Mouse (Mus musculus) ES-Bruce4 (cell line): ENCODE measurements around the gene Ddx3x. TPM values are rescaled to one million over a fixed set of nuclear protein-coding genes. Genes with fewer than 3 reads are reported as not detected.
A peak's percentile ranks its signal among the peaks of the same experiment; 100 is the strongest.

Experiments
- H3K27ac ChIP-seq: 2 replicates; pipeline ENCODE4 v1.5.1; 2012; ENCODE audit warnings: low read length, inconsistent platforms; ENCODE audit not compliant: insufficient read depth
- H3K27me3 ChIP-seq: 2 replicates; pipeline ENCODE4 v1.6.1; 2012; ENCODE audit warnings: mild to moderate bottlenecking, low read length, inconsistent platforms; ENCODE audit not compliant: control insufficient read depth, poor library complexity, insufficient read depth, severe bottlenecking
- H3K36me3 ChIP-seq: 2 replicates; pipeline ENCODE4 v1.6.1; 2012; ENCODE audit warnings: inconsistent platforms, mild to moderate bottlenecking, low read length, moderate library complexity; ENCODE audit not compliant: control insufficient read depth, poor library complexity, insufficient read depth, severe bottlenecking
- H3K4me1 ChIP-seq: one replicate; pipeline ENCODE4 v1.8.1; 2011; ENCODE audit warnings: low read length; ENCODE audit not compliant: control insufficient read depth, insufficient read depth
- H3K4me3 ChIP-seq: 2 replicates; pipeline ENCODE4 v1.5.1; 2011; ENCODE audit warnings: low read depth, mild to moderate bottlenecking, low read length
- H3K9ac ChIP-seq: 2 replicates; pipeline ENCODE4 v1.6.1; 2012; ENCODE audit warnings: low read depth, mild to moderate bottlenecking, inconsistent platforms; ENCODE audit not compliant: poor library complexity, severe bottlenecking
- H3K9me3 ChIP-seq: replicated peaks from 2 replicates; pipeline ENCODE4 v1.6.1; 2012; ENCODE audit warnings: mild to moderate bottlenecking, low read length, inconsistent platforms; ENCODE audit not compliant: control insufficient read depth, poor library complexity, insufficient read depth, severe bottlenecking
- CTCF ChIP-seq: IDR thresholded peaks from one replicate; pipeline ENCODE4 v1.8.1; 2011; ENCODE audit warnings: low read depth, low read length
- EP300 ChIP-seq: IDR thresholded peaks from 2 replicates; pipeline ENCODE4 v1.6.1; 2011; ENCODE audit warnings: low read depth, low read length; ENCODE audit not compliant: insufficient read depth
- POLR2A ChIP-seq: IDR thresholded peaks from one replicate; pipeline ENCODE4 v1.8.1; 2011; ENCODE audit warnings: low read length; ENCODE audit not compliant: insufficient read depth
- polyA plus RNA-seq: library from polyadenylated mRNA; stranded (reverse); fragments of >200 nt; gene quantifications from 2 replicates; pipeline ENCODE4 v1.2.4, GENCODE M21; 2011; ENCODE audit warnings: low read depth; ENCODE audit not compliant: missing spikeins, insufficient read depth, insufficient read length

Ddx3x gene
- polyA plus RNA-seq, 1 experiment: 486 TPM

- TF ChIP-seq CTCF: no peak
- no peak for TF ChIP-seq EP300
- TF ChIP-seq POLR2A: no peak
- no peaks in the 10 kb centered on the region for H3K9me3 ChIP-seq
- H3K9ac ChIP-seq: no peak overlapping the region
- no peaks in the 10 kb centered on the region for H3K27me3 ChIP-seq
- peaks cover 6% of the 10 kb centered on the region for H3K4me1 ChIP-seq
- H3K36me3 ChIP-seq: no peaks in the 10 kb centered on the region
- no peak overlapping the region for H3K4me3 ChIP-seq
- peak overlapping the region; percentile 64; the same call in 1 of the 2 replicates for H3K27ac ChIP-seq
These were observed 41.3 kb upstream of the Ddx3x start for GRCm38 (mm10) chrX:13239455-13239854.

- no peak overlapping the region for H3K9ac ChIP-seq
- H3K4me3 ChIP-seq: no peak overlapping the region
- no peaks in the 10 kb centered on the region for H3K27me3 ChIP-seq
- H3K36me3 ChIP-seq: no peaks in the 10 kb centered on the region
- H3K4me1 ChIP-seq: peaks cover 6% of the 10 kb centered on the region
- H3K27ac ChIP-seq: peak overlapping the region; percentile 89
- TF ChIP-seq EP300 (no peak), CTCF (no peak), POLR2A (no peak)
- no peaks in the 10 kb centered on the region for H3K9me3 ChIP-seq
These were observed 39.9 kb upstream of the Ddx3x start for GRCm38 (mm10) chrX:13240646-13241425.

GRCm38 (mm10) chrX:13241426-13242319 is 39.1 kb upstream of the Ddx3x start:
- Histone ChIP-seq H3K4me3 (peak overlapping the region; percentile 94), H3K9me3 (no peaks in the 10 kb centered on the region), H3K27me3 (no peaks in the 10 kb centered on the region), H3K27ac (peak overlapping the region; percentile 89), H3K36me3 (no peaks in the 10 kb centered on the region), H3K9ac (peak overlapping the region; percentile 94), H3K4me1 (peaks cover 6% of the 10 kb centered on the region)
- TF ChIP-seq POLR2A (no peak), CTCF (no peak), EP300 (no peak)

- Histone ChIP-seq H3K9ac (peak overlapping the region; percentile 94), H3K27ac (peak overlapping the region; percentile 96), H3K4me1 (peaks cover 6% of the 10 kb centered on the region), H3K4me3 (peak overlapping the region; percentile 94), H3K9me3 (no peaks in the 10 kb centered on the region), H3K27me3 (no peaks in the 10 kb centered on the region), H3K36me3 (no peaks in the 10 kb centered on the region)
- TF ChIP-seq POLR2A: no peak
These were observed 38.3 kb upstream of the Ddx3x start for GRCm38 (mm10) chrX:13242320-13243096.

GRCm38 (mm10) chrX:13243133-13244123 is 37.3 kb upstream of the Ddx3x start:
- no peaks in the 10 kb centered on the region for H3K27me3 ChIP-seq
- peak overlapping the region; percentile 94 for H3K9ac ChIP-seq
- no peaks in the 10 kb centered on the region for H3K36me3 ChIP-seq
- peak overlapping the region; percentile 96 for H3K27ac ChIP-seq
- H3K9me3 ChIP-seq: no peaks in the 10 kb centered on the region
- H3K4me3 ChIP-seq: peak overlapping the region; percentile 94
- peaks cover 6% of the 10 kb centered on the region for H3K4me1 ChIP-seq
- TF ChIP-seq POLR2A (no peak), CTCF (no peak), EP300 (no peak)
